Mouse (Mus musculus): ENCODE measurements around the gene Zbtb22.
"Not testable (repeated sequence)": the region's sequence is repeated elsewhere in the genome, so short reads cannot be mapped to it uniquely, and the experiment has no call there.

Gene Zbtb22

DNA sequence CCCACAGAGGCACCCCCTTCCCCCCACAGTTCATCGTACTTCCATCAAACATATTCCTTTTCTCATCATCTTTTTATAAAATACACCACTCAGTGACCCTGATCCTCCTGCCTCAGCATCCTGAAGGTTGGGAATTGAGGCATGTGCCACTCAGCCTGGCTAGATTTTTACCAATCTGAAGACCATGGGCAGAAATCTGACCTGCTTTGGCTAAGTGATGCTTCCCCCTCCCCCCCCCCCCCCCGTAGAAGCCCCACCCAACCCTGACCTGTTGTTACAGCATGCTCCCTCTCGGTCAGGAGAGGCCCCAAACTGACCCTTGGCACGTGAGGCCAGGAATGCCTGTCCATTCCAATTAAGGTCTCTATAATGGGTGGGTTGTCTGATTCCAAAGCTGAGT lies 10.9 kb upstream of the Zbtb22 start, which contains the start of gene Platr17:
Gene Platr17, plus strand, starts transcription at position 301 of the 400 bp plus-strand sequence.
- not testable (repeated sequence) for DNase-seq

DNA sequence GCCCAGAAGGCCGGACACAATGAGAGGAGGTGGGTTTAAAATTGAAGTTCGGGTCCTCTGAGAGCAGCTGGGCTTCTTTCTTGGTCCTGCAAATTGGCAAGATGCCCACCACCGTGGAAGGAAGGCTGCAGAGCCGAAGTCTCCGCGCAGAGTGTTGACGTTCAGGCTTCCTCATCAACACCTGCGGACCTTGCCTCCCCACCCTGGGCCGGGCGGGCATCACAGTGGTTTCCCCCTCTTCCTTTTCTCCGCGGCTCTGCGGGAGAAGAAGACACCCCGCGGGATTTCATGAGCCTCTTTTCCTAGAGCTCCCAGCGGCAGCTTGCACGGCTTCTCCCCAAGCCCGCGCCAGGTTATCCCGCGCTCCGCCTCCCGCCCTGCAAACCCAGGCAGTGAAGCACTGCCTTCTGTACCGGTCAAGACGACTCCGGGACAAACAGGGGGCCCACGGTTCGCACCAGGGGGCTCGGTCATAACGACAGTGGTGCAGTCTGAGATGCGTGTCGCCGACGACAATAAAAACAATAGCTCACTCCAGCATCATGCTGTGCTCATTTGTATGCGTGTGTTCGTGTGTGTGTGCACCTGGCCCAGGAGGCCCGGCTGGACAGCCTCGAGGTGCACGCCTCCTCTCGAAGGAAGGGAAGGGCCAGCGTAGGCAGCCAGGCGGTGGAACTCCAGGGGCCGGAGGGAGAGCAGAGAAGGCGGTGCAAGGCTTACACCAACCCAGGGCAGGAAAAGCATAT lies 7.2 kb upstream of the Zbtb22 start:
- DNase-seq, result peak; percentile 71

DNA sequence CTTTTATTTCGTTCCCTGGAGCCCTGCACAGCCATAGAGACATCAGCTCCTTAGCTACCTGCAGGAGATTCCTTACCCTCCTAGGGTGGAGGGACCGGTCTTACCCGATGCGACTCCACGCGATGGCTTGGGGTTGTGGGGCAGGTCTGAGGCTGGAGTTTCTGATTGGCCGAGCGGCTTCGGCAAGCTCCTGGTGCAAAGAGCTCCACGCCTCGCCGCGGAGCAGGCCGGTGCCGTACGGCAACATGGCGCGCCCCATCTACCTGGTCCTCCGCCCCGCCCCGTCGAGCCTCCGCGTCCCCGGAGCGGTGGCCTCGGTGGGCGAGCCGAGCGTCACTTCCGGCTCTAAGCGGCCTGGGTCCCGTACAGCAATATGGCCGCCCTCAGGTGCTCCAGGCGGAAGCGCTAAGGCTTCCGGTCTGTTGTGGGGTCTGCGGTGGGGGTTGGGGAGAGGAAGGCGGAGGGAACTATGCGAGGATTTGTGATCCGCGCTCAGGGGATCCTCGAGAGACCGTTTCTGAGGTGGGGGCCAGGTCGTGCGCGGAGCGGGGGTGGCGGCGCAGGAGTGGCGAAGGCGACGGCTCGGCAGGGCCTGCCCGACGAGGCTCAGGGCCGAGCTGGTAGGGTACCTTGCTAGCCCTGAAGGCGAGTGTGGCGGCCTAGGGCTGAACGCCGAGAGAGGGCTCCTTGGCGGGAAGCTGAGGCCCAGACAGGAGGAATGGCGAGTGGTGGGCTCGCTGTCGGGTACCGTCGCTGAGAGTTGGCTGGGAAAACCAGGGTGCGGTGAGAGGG lies 6.4 kb upstream of the Zbtb22 start, which contains the start of gene Daxx:
Gene Daxx, plus strand, starts transcription at position 338 of the 792 bp plus-strand sequence.
- DNase-seq, result peak; percentile 97

DNA sequence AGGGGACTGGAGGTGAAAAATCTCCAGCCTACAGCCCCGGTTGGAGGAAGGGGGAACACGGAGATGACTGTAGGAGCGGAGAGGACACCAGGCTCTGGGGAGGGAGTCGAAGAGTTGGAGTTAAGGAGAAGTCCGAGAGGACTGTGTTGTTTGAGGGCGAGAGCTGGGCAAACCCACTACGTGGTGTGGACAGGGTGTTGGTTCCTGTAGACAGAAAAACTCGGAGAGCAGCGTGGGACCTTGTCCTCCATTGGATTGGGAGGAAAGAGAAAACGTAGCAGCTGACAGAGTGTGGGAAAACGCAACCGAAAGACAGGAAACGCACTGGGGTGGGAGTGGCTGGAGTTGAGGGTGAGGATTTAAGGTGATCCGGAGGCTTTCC lies 5.8 kb upstream of the Zbtb22 start:
- DNase-seq, result no peak

DNA sequence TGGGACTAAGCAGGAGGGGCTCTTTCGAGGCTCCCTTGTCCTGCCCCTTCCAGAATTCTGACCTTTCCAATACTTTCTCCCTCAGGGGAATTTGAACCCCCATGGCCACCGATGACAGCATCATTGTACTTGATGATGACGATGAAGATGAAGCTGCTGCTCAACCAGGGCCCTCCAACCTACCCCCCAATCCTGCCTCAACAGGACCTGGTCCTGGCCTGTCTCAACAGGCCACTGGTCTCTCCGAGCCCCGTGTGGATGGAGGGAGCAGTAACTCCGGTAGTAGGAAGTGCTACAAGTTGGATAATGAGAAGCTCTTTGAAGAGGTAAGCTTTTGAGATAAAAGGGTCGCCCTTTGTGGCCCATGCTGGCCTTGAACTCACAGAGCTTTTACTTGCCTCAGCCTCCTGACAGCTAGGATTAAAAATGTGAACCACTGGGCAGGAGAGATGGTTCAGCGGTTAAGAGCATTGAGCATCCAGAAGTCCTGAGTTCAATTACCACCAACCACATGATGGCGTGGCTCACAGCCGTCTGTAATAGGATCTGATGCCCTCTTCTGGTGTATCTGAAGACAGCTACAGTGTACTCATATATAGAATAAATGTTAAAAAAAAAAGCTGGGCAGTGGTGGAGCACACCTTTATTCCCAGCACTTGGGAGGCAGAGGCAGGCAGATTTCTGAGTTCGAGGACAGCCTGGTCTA lies 5.2 kb upstream of the Zbtb22 start:
- no peak for DNase-seq

DNA sequence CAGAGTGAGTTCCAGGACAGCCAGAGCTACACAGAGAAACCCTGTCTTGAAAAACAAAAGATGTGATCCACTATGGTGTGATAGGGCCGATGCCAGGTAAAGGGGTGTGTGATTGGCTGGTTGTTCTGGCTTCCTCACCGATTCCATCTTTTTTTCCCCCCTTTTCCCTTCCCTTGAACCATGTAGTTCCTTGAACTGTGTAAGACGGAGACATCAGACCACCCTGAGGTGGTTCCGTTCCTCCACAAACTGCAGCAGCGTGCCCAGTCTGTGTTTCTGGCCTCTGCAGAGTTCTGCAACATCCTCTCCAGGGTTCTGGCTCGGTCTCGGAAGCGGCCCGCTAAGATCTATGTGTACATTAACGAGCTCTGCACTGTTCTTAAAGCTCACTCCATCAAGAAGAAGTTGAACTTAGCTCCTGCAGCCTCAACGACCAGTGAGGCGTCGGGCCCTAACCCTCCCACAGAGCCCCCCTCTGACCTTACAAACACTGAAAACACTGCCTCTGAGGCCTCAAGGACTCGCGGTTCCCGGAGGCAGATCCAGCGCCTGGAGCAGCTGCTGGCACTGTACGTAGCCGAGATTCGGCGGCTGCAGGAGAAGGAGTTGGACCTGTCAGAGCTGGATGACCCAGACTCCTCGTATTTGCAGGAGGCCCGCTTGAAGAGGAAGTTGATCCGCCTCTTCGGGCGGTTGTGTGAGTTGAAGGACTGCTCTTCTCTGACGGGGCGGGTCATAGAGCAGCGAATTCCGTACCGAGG lies 4.5 kb upstream of the Zbtb22 start:
- no peak for DNase-seq

DNA sequence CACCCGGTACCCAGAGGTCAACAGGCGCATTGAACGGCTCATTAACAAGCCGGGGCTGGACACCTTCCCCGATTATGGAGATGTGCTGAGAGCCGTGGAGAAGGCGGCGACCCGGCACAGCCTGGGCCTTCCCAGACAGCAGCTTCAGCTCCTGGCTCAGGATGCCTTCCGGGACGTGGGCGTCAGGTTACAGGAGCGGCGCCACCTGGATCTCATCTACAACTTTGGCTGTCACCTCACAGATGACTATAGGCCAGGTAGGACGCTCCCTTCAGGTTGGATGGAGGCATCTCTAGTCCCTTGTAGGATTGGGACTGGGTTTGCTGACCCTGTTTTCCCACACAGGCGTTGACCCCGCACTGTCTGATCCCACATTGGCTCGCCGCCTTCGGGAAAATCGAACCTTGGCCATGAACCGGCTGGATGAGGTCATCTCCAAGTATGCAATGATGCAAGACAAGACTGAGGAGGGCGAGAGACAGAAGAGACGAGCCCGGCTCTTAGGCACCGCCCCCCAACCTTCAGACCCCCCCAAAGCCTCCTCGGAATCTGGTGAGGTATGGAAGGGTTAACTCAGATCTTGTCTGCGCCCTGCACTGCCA lies 3.8 kb upstream of the Zbtb22 start:
- no peak for DNase-seq

DNA sequence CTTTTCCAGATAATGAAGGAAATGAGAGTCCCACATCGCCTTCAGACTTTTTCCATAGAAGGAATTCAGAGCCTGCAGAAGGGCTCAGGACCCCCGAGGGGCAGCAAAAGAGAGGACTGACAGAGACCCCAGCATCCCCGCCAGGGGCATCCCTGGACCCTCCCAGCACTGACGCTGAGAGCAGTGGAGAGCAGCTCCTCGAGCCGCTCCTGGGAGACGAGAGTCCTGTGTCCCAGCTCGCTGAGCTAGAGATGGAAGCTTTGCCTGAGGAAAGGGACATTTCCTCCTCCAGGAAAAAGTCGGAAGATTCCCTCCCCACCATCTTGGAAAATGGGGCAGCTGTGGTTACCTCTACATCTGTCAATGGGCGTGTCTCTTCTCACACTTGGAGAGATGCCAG lies 2.4 kb upstream of the Zbtb22 start:
- DNase-seq, result no peak

DNA sequence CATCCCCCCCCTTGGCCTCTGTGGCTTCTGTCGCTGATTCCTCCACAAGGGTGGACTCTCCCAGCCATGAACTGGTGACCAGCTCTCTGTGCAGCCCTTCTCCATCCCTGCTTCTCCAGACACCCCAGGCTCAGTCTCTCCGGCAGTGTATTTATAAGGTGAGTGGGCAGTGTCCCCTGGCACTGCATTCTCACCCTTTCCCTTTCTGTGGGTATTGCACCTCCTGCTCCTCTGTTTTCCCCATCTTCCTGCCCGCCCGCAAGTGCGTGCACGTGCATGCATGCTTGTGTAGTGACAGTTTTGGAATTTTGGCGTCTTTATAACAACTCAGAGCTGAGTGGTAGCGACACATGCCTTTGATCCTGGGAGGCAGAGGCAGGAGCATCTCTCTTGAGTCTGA lies 1.8 kb upstream of the Zbtb22 start:
- no peak for DNase-seq

DNA sequence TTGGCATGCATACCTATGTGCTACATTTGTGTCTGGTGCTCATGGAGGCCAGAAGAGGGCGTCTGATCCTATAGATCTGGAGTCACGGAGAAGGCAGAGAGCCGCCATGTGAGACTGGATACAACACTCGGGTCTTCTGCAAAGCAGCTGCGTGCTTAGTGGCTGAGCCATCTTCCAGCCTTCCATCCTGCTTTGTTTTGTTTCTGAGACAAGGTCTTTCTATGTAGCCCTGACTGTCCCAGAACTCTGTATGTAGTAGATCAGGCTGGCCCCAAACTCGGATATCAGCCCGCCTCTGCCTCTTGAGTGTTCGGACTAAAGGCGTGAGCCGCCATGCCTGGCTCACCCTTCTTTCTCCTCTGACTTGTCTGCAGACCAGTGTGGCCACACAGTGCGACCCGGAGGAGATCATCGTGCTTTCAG lies 724 bp upstream of the Zbtb22 start:
- DNase-seq, result no peak

DNA sequence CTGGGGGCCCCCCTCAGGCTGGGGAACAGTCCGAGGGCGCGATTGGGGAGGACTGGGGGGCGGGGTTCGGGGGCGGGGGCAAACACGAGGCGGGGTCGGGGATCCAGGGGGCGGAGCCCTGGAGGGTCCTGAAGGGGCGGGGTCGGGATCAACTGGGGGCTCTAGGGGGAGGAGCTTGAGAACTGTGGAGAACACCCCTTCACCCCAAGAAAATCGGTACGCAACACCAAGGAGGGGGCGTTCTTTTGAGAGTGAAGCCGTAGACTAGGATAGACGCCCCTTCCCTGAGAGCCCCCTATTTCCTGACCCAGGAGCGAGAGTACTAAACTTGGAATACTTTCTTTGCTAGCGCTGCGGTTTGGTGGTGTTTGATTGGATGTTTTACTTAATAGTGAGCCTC lies 590 bp downstream of the Zbtb22 start:
- DNase-seq, result no peak

DNA sequence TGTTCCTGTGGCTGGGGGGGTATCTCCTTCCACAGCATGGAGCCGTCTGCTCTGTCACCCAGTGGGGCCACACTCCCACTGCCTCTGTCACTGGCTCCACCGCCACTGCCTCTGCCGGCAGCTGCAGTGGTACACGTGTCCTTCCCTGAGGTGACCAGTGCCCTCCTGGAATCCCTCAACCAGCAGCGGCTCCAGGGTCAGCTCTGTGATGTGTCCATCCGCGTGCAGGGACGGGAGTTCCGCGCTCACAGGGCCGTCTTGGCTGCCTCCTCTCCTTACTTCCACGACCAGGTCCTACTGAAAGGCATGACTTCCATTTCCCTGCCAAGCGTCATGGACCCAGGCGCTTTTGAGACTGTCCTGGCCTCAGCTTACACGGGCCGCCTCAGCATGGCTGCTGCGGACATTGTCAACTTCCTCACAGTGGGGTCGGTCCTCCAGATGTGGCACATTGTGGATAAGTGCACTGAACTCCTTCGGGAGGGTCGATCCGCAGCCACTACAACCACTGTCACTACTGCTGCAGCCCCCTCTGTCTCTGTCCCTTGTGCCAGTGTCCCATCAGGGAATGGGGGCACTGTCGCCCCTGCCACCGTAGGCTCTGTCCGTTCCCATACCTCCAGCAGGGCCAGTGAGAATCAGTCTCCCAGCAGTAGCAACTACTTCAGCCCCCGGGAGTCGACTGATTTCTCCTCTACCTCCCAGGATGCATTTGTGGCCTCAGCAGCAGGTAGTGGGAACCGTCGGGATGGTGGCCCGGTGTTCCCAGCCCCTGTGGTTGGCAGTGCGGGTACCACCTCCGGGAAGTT lies 1.3 kb downstream of the Zbtb22 start:
- DNase-seq, result no peak

DNA sequence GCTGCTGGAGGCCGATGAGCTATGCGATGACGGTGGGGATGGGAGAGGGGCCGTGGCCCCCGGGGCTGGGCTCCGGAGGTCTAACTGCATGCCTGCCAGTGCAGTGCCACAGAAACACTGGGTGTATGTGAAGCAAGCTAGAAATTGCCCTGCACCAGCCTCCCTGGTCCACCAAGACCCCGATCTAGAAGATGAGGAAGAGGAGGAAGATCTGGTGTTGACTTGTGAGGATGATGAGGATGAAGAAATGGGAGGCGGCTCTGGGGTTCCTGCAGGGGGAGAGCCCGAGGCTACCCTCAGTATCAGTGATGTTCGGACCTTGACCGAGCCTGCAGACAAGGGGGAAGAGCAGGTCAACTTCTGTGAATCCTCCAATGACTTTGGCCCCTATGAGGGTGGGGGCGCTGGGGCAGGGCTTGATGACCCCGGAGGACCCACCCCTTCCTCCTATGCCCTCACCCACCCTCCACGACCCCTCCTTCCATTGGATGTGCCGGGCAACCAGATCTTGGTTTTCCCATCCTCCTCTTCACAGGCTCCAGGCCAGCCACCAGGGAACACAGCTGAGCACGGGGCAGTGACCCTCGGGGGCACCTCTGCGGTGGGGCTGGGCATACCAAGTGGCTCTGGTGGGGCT lies 2.1 kb downstream of the Zbtb22 start:
- DNase-seq, result no peak

DNA sequence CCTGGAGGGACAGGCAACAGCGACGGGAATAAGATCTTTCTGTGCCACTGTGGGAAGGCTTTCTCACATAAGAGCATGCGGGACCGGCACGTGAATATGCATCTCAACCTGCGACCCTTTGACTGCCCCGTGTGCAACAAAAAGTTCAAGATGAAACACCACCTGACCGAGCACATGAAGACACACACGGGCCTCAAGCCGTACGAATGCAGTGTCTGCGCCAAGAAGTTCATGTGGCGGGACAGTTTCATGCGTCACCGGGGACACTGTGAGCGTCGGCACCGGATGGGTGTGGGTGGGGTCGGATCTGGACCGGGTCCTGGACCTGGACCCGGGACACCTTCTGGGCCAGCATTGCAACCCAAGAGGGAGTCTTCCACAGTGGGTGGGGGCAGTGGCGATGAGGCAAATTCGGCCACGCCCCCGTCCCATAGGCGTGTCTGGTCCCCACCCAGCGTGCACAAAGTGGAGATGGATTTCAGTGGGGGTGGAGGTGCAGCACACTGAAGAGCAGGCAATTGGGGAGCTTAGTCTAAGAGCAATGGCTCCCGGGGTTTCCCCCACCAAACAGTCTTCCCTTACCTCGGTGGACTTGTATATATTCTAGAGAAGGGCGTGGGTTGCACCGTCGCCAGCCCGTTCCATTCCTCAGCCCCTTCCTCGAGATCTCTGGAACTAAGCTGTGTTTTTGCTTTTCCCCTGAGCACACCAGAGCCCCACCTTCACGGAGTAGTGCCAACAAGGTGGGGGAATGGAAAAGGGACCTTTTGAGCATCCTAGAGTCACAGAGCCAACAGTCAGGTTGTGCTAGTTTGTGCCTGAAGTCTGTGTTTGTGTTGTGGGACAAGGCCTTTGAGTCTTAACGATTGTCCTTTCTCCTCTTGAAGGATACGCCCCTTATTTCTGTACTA lies 2.8 kb downstream of the Zbtb22 start:
- no peak for DNase-seq

DNA sequence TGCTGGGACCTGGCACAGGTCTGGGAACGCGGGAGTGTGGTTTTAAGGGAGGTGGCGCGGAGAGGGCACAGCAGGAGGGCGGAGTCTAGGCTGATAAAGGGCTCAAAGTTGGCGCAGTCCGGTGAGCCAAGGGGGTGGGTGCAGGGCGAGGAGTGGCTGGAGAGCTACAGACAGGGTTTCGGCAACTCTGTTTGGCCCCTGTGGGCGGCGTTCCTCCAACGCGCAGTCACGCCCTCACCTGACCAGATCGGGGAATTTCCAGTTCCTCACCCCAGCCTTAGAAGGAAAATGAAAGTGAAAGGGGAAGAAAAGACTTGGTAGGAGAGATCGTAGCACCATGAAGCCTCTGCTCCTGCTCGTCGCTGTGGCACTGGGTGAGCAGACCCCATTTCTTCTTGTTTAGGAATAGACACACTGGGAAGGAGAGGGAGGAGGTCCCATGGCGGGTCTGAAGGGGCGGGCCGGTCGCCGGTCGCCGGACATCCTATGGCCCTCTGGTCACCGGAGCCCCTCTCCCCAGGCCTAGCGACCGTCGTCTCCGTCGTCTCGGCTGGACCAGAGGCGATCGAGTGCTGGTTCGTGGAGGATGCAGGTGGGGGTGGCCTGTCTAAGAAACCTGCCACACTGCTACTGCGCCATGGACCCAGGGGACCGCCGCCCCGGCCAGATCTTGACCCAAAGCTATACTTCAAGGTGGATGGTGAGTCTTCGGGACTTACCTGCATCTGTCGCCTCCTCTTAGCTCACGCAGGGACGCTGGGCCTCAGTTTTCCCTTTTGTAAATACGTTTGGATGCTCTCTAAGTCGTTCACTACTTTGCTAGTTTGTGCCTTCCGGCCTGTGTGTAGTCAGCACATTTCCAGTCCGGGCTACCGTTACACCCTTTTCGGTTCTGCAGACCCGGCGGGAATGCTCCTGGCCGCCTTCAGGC lies 3.9 kb downstream of the Zbtb22 start:
- DNase-seq, result no peak

DNA sequence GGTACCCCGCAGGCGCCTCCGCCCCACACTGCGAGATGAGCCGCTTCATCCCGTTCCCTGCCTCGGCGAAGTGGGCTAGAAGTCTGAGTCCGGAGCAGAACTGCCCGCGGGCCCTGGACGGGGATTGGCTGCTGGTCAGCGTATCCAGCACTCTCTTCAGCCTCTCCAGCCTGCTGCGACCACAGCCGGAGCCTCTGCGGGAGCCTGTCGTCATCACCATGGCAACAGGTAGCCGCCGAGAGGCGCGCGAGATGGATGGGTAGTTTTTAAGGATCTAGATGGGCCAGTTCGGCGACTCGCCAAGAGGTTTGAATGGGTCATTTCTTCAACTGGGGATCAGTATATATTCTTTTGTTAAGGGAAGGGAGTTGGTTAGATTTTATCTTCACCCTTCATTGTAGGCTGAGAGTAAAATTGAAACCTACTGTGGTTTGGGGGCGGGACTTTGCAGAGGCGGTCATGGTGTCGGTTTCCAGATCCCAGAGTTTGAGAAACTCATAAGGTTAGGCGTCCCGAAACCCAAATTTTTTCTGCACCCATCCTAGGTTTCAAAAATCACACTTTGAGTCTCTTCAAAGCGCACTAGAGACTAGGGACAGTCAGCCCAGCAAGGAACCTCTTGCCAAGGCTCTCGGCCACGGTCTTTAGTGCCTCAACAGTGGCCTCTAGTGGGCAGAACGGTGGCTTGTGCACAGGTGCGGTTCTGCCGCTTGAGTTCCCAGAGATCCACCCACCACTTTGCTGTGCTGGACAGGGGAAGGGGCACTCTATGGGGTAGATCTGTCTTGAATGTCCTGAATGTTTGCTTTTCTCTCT lies 4.8 kb downstream of the Zbtb22 start:
- peak; percentile 73 for DNase-seq

DNA sequence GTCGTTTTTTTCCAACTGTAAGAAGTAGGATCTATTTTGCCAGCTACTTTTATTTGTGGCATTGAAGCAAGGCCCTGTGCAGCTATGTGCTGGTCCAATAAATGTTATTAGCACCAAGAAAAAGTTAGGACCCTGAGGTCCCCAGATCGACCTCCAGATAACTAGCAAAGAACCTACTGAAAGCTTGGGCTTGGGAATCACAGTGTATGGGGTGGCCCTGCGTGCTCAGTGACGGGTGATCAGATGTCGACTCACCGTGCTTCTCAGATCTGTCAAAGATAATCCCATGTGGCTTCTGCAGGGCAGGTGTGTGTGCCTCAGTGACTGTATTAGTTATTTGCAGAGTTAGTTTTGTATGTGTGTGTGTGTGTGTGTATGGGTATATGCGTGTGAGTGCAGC lies 5.7 kb downstream of the Zbtb22 start:
- DNase-seq, result no peak

Data from right cerebral cortex, postnatal 4 days (tissue).